Mouse (Mus musculus): ENCODE results near the gene Srsf5. TPM values are rescaled to one million over a fixed set of nuclear protein-coding genes. Genes with fewer than 3 reads are reported as not detected.

Srsf5 gene
- polyA plus RNA-seq, 1 experiment from 2014 or later = 681 TPM

DNA sequence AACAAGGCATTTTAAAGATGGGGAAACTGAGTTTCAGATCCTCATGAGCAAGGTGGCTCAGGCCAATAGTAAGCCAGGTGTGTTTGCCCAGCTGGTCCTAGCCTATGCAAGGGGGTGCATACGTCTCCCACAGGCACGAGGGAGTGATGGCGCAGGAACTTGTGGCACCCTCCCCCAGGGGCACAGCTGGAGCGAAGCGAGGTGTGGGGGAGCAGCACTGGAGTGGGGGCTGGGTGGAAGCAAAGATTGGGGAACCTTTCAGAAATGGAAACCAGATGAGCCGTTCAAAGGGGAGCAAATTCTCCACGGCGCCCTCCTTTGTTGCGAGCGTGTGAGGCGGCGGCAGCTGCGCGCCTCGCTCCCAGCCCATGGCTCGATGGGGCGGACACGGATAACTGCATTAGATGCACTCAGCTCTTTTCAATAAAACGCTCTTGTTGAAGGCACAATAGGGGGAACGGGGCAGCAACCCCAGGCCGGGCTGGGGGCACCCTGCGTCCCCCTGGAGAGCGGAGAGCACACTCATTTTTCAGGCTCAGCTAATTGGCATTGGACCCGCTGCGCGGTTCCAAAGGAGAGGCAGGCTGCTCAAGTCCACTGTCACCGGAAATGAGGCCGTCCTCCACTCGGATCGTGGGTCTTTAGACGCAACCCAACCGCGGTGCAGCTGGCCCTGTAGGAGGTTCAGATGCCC is 53.4 kb downstream of the Srsf5 start:
- Histone ChIP-seq H3K27ac (peak overlapping the region; percentile 74), H3K4me1 (peaks cover 29% of the 10 kb centered on the region), H3K9ac (peak overlapping the region; percentile 54), H3K36me3 (no peaks in the 10 kb centered on the region), H3K9me3 (no peaks in the 10 kb centered on the region), H3K27me3 (peaks cover 2% of the 10 kb centered on the region; the same call in 1 of the 2 replicates), H3K4me2 (peak overlapping the region; percentile 59), H3K4me3 (peak overlapping the region; percentile 29)
- WGBS = under 1% methylated on average over 33 of the region's 33 CpGs
- ATAC-seq (ENCODE audit: insufficient number of reproducible peaks, insufficient read depth, low FRiP score, low TSS enrichment, low read depth) = peak; percentile 69; the same call in 1 of the 2 replicates

Other genes starting within 250 kb of the Srsf5 start
- gene Ccdc177, start 184.8 kb upstream of the Srsf5 start, polyA plus RNA-seq (2015; fragmentation: Nextera tagmentation; extraction: Ambion mirVana) = 0.25 and 0.42 TPM in 2 replicates
- 16.0 and 16.1 TPM in 2 replicates for gene Susd6, start 155.0 kb upstream of the Srsf5 start, polyA plus RNA-seq (2015; fragmentation: Nextera tagmentation; extraction: Ambion mirVana)
- 0.94 and 1.7 TPM in 2 replicates for gene Slc10a1, start 23.2 kb downstream of the Srsf5 start, polyA plus RNA-seq (2015; fragmentation: Nextera tagmentation; extraction: Ambion mirVana)
- 9.6 and 15.5 TPM in 2 replicates for gene Smoc1, start 81.3 kb downstream of the Srsf5 start, polyA plus RNA-seq (2015; fragmentation: Nextera tagmentation; extraction: Ambion mirVana)